Mouse (Mus musculus) stomach, embryonic 14.5 days (tissue): ENCODE data around the gene Bcl7a. TPM values are rescaled to one million over a fixed set of nuclear protein-coding genes. Genes with fewer than 3 reads are reported as not detected.
A peak's percentile ranks its signal among the peaks of the same experiment; 100 is the strongest.

Source experiments
- ATAC-seq: fragments of 200-750 bp; cut with Nextera tagmentation; 2 replicates; pipeline ENCODE4 v1.8.0; 2017; ENCODE audit warnings: low read depth, moderate TSS enrichment; ENCODE audit not compliant: insufficient number of reproducible peaks, insufficient read depth, low FRiP score
- H3K27ac ChIP-seq: fragments of 300-500 bp; sonication (generic); 2 replicates; pipeline ENCODE4 v1.5.1; 2014; ENCODE audit warnings: mild to moderate bottlenecking, low read length, moderate library complexity, mixed read lengths
- H3K27me3 ChIP-seq: fragments of 300-500 bp; sonication (generic); 2 replicates; pipeline ENCODE4 v1.6.1; 2014; ENCODE audit warnings: low read length, control low read depth, mixed read lengths; ENCODE audit not compliant: control insufficient read depth, insufficient read depth
- H3K36me3 ChIP-seq: fragments of 300-500 bp; sonication (generic); 2 replicates; pipeline ENCODE4 v1.6.1; 2014; ENCODE audit warnings: mild to moderate bottlenecking, control low read depth, low read length, moderate library complexity, mixed read lengths; ENCODE audit not compliant: control insufficient read depth, insufficient read depth
- H3K4me1 ChIP-seq: fragments of 300-500 bp; sonication (generic); 2 replicates; pipeline ENCODE4 v1.6.1; 2014; ENCODE audit warnings: low read length, control low read depth, mixed read lengths; ENCODE audit not compliant: control insufficient read depth, insufficient read depth
- H3K4me2 ChIP-seq: fragments of 300-500 bp; sonication (generic); replicated peaks from 2 replicates; pipeline ENCODE4 v1.6.1; 2014; ENCODE audit warnings: low read depth, low read length, control low read depth
- H3K4me3 ChIP-seq: fragments of 300-500 bp; sonication (generic); 2 replicates; pipeline ENCODE4 v1.5.1; 2014; ENCODE audit warnings: low read depth, low read length, control low read depth
- H3K9ac ChIP-seq: fragments of 300-500 bp; sonication (generic); replicated peaks from 2 replicates; pipeline ENCODE4 v1.6.1; 2014; ENCODE audit warnings: low read depth, mild to moderate bottlenecking, control low read depth, low read length, moderate library complexity, mixed read lengths
- H3K9me3 ChIP-seq: fragments of 300-500 bp; sonication (generic); 2 replicates; pipeline ENCODE4 v1.6.1; 2016; ENCODE audit warnings: low read depth, low read length, control low read depth; ENCODE audit not compliant: control insufficient read depth
- WGBS: fragments of 180-500 bp; shearing (Covaris S2); extraction: QIAGEN DNeasy Blood & Tissue Kit; methylation state at CpG from one replicate; pipeline ENCODE4 v1.1.7; 2014; 5-methylcytosine and 5-hydroxymethylcytosine counted together
- polyA plus RNA-seq: library from polyadenylated mRNA; unstranded; fragments of >200 nt; fragmentation: Nextera tagmentation; extraction: Ambion mirVana; gene quantifications from 2 replicates; pipeline ENCODE4 v1.2.1, GENCODE M21; 2014

The Bcl7a gene
- polyA plus RNA-seq, 1 experiment from 2014 or later = 30.1 TPM

DNA sequence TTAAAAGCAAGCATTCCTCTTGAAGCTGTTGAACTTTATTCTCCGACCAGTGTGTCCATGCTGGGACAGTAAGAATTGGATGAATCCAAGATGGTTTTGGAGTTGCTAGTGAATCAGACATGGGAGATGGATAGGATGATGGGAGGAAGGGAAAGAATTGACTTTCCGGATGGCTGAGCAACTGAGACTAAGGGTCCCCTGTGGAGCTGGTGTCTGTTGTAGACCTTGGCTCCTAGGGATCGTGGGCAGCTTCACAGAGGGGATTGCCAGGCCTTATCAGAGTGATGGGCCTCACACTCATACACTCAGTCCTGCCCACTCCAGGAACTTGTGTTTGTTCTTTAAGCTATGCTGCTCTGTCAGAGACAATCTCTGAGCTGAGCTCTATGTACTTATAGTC, 64.5 kb downstream of the Bcl7a start:
- Histone ChIP-seq H3K36me3 (no peaks in the 10 kb centered on the region), H3K27ac (no peak overlapping the region), H3K9me3 (no peaks in the 10 kb centered on the region), H3K4me2 (no peak overlapping the region), H3K27me3 (no peaks in the 10 kb centered on the region), H3K4me1 (0 out of 2 replicates have a peak, but pooled peaks cover 3% of the 10 kb centered on the region), H3K4me3 (no peak overlapping the region), H3K9ac (no peak overlapping the region)
- 67% methylated on average over 3 of the region's 3 CpGs for WGBS
- ATAC-seq = no peak

DNA sequence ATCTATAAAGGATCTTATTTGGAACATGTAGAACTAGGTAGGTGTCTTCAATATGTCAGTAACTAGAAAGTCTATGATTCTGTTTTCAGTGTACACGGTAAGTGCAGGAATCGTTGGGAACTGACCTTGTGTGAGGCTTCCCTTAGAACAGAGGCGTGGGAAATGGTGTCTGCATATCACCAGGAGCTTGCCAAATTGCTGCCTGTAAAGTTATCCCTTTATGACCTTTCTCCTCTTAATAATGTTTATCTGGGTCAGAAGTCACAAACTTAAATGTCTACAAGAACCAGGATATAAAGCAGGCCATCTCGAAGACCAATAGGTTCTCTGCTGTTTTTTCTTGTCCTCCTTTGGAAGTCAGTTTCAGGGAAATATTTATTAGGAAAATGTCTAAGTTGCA, 68.6 kb downstream of the Bcl7a start:
- H3K4me1 ChIP-seq = peaks cover 3% of the 10 kb centered on the region; the same call in 1 of the 2 replicates
- no peak overlapping the region for H3K4me2 ChIP-seq

DNA sequence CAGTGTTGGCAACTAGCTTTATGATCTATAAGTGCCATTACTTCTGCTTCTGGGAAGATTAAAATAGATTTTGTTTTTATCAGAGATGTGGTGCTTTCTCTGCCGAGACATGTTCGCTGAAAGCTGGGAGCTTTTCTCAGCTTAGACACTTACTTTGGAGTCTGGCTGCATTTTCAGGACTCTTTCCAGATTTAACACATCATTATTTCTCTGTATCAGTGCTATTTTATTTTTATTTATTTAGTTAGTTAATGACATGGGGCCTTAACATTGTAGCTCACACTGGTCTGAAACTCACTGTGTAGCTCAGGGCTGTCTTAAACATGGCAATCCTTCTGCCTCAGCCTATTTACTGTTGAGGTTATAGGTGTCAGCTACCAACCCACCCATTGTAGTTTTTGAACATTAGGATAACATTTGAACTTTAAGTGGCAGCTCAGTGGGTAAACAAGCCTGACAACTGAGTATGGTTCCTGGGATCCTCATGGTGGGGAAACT, 70.3 kb downstream of the Bcl7a start:
- Histone ChIP-seq H3K9ac (no peak overlapping the region), H3K27me3 (no peaks in the 10 kb centered on the region), H3K4me2 (no peak overlapping the region), H3K4me3 (no peak overlapping the region), H3K27ac (no peak overlapping the region), H3K36me3 (no peaks in the 10 kb centered on the region), H3K4me1 (peaks cover 3% of the 10 kb centered on the region; the same call in 1 of the 2 replicates), H3K9me3 (no peaks in the 10 kb centered on the region)
- 85% methylated on average over 2 of the region's 2 CpGs for WGBS
- no peak for ATAC-seq

More for the DNA sequence above, 68.6 kb downstream of the Bcl7a start:
- no peaks in the 10 kb centered on the region for H3K9me3 ChIP-seq
- no peak overlapping the region for H3K4me3 ChIP-seq
- no peak for ATAC-seq
- H3K27me3 ChIP-seq = no peaks in the 10 kb centered on the region
- WGBS = 62% methylated on average over 4 of the region's 4 CpGs
- no peak overlapping the region for H3K27ac ChIP-seq
- H3K36me3 ChIP-seq = no peaks in the 10 kb centered on the region
- H3K9ac ChIP-seq = no peak overlapping the region

DNA sequence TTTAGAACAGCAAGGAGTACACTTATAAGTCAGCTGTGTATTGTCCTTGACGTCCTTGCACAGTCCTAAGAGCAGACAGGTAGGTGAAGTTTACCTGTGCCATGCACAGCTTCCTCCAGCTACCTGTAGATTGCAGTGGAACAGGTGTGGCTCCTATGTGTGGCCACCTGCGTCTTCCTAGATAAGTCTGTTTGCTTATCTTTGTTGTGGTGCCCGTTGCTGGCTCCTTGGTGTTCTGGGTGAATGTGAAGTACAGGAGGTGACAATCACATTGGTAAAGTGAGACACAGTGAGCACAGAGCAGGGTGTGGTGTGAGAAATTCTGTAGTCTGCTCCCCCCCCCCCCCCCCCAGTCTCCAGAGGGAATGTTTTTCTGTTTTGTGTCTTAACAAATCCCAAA, 72.5 kb downstream of the Bcl7a start:
- no peak overlapping the region for H3K27ac ChIP-seq
- H3K36me3 ChIP-seq = no peaks in the 10 kb centered on the region
- 61% methylated on average over 3 of the region's 3 CpGs for WGBS
- no peak overlapping the region for H3K4me2 ChIP-seq
- H3K9me3 ChIP-seq = no peaks in the 10 kb centered on the region
- no peaks in the 10 kb centered on the region for H3K27me3 ChIP-seq
- H3K4me3 ChIP-seq = no peak overlapping the region
- no peak overlapping the region for H3K9ac ChIP-seq
- peaks cover 5% of the 10 kb centered on the region; the same call in 1 of the 2 replicates for H3K4me1 ChIP-seq
- ATAC-seq = peak; percentile 67; the same call in 1 of the 2 replicates

DNA sequence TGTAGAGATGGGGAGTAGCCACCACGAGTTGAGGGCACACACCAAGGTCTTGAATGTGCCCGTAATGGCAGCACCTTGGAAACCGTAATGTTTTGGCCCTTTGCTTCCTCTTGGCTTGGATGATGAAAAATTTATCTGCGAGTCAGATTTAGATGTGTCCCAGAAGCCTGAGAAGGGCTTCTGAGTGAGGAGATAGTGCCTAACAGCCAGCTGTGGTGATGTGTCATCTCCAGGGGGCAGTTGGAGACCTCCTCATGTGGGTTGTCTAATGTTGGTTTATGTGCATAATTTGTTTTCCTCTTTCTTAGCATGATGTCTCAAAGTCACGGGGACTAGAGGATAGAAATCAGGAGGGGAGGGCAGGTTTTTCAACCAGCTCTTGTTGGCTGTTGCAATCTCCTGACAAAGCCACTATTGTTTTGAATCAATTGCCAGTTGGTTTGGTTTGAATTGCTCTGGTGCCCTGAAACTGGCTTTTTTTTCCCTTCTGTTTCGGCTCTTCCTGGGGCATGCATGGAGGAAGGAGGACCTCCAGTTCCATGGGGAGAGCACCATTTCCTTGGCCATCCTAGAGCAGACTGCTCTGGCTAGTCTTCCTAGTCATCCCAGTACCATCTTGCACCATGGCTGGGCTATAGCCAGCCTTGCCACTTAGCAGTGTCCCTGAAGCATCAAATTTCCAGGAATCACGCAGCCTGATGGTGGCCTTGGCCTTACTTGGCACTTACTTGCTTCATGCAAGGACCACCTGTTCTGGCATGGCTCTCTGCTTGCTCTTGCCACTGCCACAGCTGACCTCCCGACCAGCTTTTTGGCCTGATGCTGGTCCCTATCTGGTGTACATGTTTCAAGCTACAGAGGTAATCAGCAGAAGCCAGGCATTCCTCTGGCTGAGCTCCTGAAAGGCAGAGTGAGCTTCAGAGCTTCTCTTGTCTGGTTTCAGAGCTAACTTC, 73.2 kb downstream of the Bcl7a start:
- H3K4me1 ChIP-seq = peaks cover 5% of the 10 kb centered on the region; the same call in 1 of the 2 replicates
- H3K9me3 ChIP-seq = no peaks in the 10 kb centered on the region
- 74% methylated on average over 8 of the region's 8 CpGs for WGBS
- no peaks in the 10 kb centered on the region for H3K27me3 ChIP-seq
- no peak overlapping the region for H3K4me3 ChIP-seq
- H3K36me3 ChIP-seq = no peaks in the 10 kb centered on the region
- H3K9ac ChIP-seq = no peak overlapping the region
- ATAC-seq = no peak
- H3K4me2 ChIP-seq = no peak overlapping the region
- no peak overlapping the region for H3K27ac ChIP-seq

DNA sequence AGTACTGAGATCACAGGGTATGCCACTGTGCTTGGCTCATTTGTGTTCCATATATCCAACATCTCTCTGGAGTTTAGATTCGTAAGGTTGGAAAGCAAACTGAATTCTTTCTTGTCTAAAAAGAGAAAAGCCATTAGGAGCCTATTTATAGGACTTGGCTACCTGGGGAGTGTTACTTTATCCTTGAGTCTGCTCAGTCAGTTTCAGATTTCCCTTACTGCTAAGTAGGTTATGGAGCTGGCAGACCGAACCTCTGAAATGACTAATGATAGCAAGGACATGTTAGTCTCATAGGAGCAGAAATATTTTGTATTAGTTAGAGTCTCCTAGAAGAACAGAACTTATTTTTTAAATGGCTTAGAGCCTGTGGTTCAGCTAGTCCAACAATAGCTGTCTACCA, 80.3 kb downstream of the Bcl7a start:
- H3K9ac ChIP-seq = no peak overlapping the region

More for the DNA sequence above, 80.3 kb downstream of the Bcl7a start:
- no peak overlapping the region for H3K4me2 ChIP-seq
- peaks cover 4% of the 10 kb centered on the region; the same call in 1 of the 2 replicates for H3K9me3 ChIP-seq
- no peak overlapping the region for H3K4me3 ChIP-seq
- H3K4me1 ChIP-seq = peaks cover 6% of the 10 kb centered on the region; the same call in 1 of the 2 replicates
- 41% methylated on average over 2 of the region's 2 CpGs for WGBS
- H3K27me3 ChIP-seq = no peaks in the 10 kb centered on the region
- no peaks in the 10 kb centered on the region for H3K36me3 ChIP-seq
- no peak for ATAC-seq
- H3K27ac ChIP-seq = no peak overlapping the region

Other genes with a start within 250 kb of the Bcl7a start
- gene Rhof, start 211.1 kb upstream of the Bcl7a start, polyA plus RNA-seq = 2.0 and 2.3 TPM in 2 replicates
- 12.9 and 14.3 TPM in 2 replicates for gene Setd1b, start 201.6 kb upstream of the Bcl7a start, polyA plus RNA-seq
- gene Psmd9, start 174.4 kb upstream of the Bcl7a start, polyA plus RNA-seq = 72.8 and 82.3 TPM in 2 replicates
- gene Hpd, start 161.1 kb upstream of the Bcl7a start, polyA plus RNA-seq = 0.36 TPM in 1 of 2 replicates, not detected in the other
- gene Wdr66, start 91.7 kb upstream of the Bcl7a start, polyA plus RNA-seq = 1.3 and 1.7 TPM in 2 replicates
- gene Mlxip, start 51.0 kb downstream of the Bcl7a start, polyA plus RNA-seq = 26.5 and 27.6 TPM in 2 replicates
- gene Lrrc43, start 145.5 kb downstream of the Bcl7a start, polyA plus RNA-seq = not detected in 2 replicates
- not detected in 2 replicates for gene Il31, start 145.7 kb downstream of the Bcl7a start, polyA plus RNA-seq
- gene B3gnt4, start 166.6 kb downstream of the Bcl7a start, polyA plus RNA-seq = 0.25 TPM in 1 of 2 replicates, not detected in the other
- 109 and 113 TPM in 2 replicates for gene Diablo, start 180.3 kb downstream of the Bcl7a start, polyA plus RNA-seq
- gene Gm49027, start 181.7 kb downstream of the Bcl7a start, polyA plus RNA-seq = 7.0 and 8.7 TPM in 2 replicates
- gene Vps33a, start 229.2 kb downstream of the Bcl7a start, polyA plus RNA-seq = 25.4 and 27.2 TPM in 2 replicates